Mouse (Mus musculus) intestine, postnatal 0 days (tissue): ENCODE measurements at regions not wholly inside any gene's neighbourhood (a gene's known extent, or its start where the extent isn't known, plus 50 kb on each side); places are given as distances from the start of the nearest gene placed in this dataset.

ENCODE experiments used
- ATAC-seq: fragments of 200-750 bp; cut with Nextera tagmentation; 2 replicates; pipeline ENCODE4 v1.8.0; 2017; ENCODE audit warnings: mild to moderate bottlenecking, moderate TSS enrichment, moderate library complexity
- H3K27ac ChIP-seq: fragments of 300-500 bp; sonication (generic); 2 replicates; pipeline ENCODE4 v1.5.1; 2014; ENCODE audit warnings: mild to moderate bottlenecking, low read depth, low read length, moderate library complexity
- H3K27me3 ChIP-seq: fragments of 300-500 bp; sonication (generic); replicated peaks from 2 replicates; pipeline ENCODE4 v1.6.1; 2014; ENCODE audit warnings: low read length, mixed read lengths; ENCODE audit not compliant: control insufficient read depth, insufficient read depth
- H3K36me3 ChIP-seq: fragments of 300-500 bp; sonication (generic); 2 replicates; pipeline ENCODE4 v1.6.1; 2014; ENCODE audit warnings: mild to moderate bottlenecking, moderate library complexity; ENCODE audit not compliant: control insufficient read depth, insufficient read depth
- H3K4me1 ChIP-seq: fragments of 300-500 bp; sonication (generic); replicated peaks from 2 replicates; pipeline ENCODE4 v1.6.1; 2014; ENCODE audit warnings: antibody characterized with exemption, low read length, mixed read lengths; ENCODE audit not compliant: control insufficient read depth, insufficient read depth
- H3K4me2 ChIP-seq: fragments of 300-500 bp; sonication (generic); replicated peaks from 2 replicates; pipeline ENCODE4 v1.6.1; 2014; ENCODE audit warnings: low read depth, mild to moderate bottlenecking, moderate library complexity
- H3K4me3 ChIP-seq: fragments of 300-500 bp; sonication (generic); 2 replicates; pipeline ENCODE4 v1.5.1; 2014; ENCODE audit warnings: low read depth, low read length
- H3K9ac ChIP-seq: fragments of 300-500 bp; sonication (generic); 2 replicates; pipeline ENCODE4 v1.6.1; 2014; ENCODE audit warnings: mild to moderate bottlenecking, low read depth, low read length
- H3K9me3 ChIP-seq: fragments of 300-500 bp; sonication (generic); 2 replicates; pipeline ENCODE4 v1.6.1; 2016; ENCODE audit warnings: mixed run types; ENCODE audit not compliant: control insufficient read depth
- CTCF ChIP-seq: sonication (generic); IDR thresholded peaks from 2 replicates; pipeline ENCODE4 v1.5.1; 2016; ENCODE audit warnings: low read depth, mild to moderate bottlenecking, control low read depth, antibody characterized with exemption, moderate library complexity
- WGBS: fragments of 180-500 bp; shearing (Covaris S2); extraction: QIAGEN DNeasy Blood & Tissue Kit; methylation state at CpG from one replicate; pipeline ENCODE4 v1.1.7; 2014; 5-methylcytosine and 5-hydroxymethylcytosine counted together

- no peak overlapping the region for H3K27ac ChIP-seq
- no peak for TF ChIP-seq CTCF
Observed at GRCm38 (mm10) chr12:109390978-109391377, 61.6 kb upstream of the Dlk1 start.

DNA sequence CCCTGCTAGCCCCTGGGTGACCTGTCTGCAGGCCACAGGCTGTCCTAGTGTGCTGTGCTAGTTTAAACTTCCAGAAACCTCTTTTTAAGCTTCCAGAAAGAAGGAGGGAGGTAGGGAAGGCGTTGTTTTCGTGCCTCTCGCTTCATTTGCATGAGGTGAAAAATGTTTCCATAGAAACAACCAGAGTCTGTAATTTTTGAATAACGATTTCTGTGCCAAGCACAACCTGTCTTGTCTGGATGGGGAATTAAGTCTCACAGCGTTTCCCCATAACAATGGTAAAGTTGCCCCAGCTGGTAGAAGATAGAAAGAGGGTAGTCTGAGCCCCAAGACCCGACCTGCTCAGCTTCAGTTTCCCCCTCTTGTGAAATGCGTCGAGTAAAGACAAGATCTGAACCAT lies 59.3 kb upstream of the Dlk1 start:
- ATAC-seq: no peak
- no peak overlapping the region for H3K4me3 ChIP-seq
- no peaks in the 10 kb centered on the region for H3K36me3 ChIP-seq
- 62% methylated on average over 8 of the region's 8 CpGs for WGBS
- no peak for TF ChIP-seq CTCF
- H3K9me3 ChIP-seq: no peaks in the 10 kb centered on the region
- H3K9ac ChIP-seq: no peak overlapping the region
- no peak overlapping the region for H3K4me2 ChIP-seq
- no peaks in the 10 kb centered on the region for H3K4me1 ChIP-seq
- no peaks in the 10 kb centered on the region for H3K27me3 ChIP-seq
- H3K27ac ChIP-seq: no peak overlapping the region

More at GRCm38 (mm10) chr12:109390978-109391377, 61.6 kb upstream of the Dlk1 start:
- Histone ChIP-seq H3K4me2 (no peak overlapping the region; the same call in 1 of the 2 replicates), H3K27me3 (no peaks in the 10 kb centered on the region), H3K9me3 (no peaks in the 10 kb centered on the region), H3K4me1 (no peaks in the 10 kb centered on the region), H3K4me3 (no peak overlapping the region), H3K36me3 (no peaks in the 10 kb centered on the region), H3K9ac (no peak overlapping the region)
- ATAC-seq: peak; percentile 63
- WGBS: 47% methylated on average over 8 of the region's 8 CpGs

DNA sequence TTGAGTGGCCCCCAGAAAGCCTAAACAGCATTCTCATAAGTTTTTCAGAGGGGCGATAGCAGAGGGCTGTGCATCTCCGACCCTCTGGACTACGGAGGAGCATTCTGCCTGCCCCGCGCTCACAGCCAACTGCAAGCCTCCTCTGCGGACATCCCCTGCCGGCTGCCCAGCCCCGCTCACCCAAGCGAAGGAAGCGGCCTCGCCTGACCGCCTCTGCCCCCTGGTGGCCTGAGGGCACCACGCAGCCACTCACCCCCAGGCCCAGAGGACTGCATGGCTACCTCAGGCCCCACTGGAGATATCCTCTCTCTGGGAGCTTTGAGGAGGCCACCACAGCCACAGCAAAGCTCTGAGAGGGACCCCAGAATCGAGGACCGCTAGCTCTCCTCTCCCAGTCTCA lies 58.8 kb upstream of the Dlk1 start:
- whole genome bisulfite sequencing: 10% methylated on average over 15 of the region's 15 CpGs
- Histone ChIP-seq H3K4me3 (no peak overlapping the region), H3K9me3 (no peaks in the 10 kb centered on the region), H3K36me3 (no peaks in the 10 kb centered on the region), H3K4me1 (no peaks in the 10 kb centered on the region), H3K4me2 (no peak overlapping the region), H3K27me3 (no peaks in the 10 kb centered on the region), H3K9ac (no peak overlapping the region), H3K27ac (no peak overlapping the region)
- ATAC-seq: 0 out of 2 replicates have a peak, but pooled peaks have one; percentile 35
- peak; percentile 99 for TF ChIP-seq CTCF

GRCm38 (mm10) chr12:109394396-109394795 lies 58.2 kb upstream of the Dlk1 start:
- Histone ChIP-seq H3K4me2 (no peak overlapping the region), H3K27ac (no peak overlapping the region), H3K9me3 (no peaks in the 10 kb centered on the region), H3K4me1 (no peaks in the 10 kb centered on the region), H3K27me3 (no peaks in the 10 kb centered on the region), H3K4me3 (no peak overlapping the region), H3K9ac (no peak overlapping the region), H3K36me3 (no peaks in the 10 kb centered on the region)
- no peak for ATAC-seq
- no peak for TF ChIP-seq CTCF
- WGBS: 86% methylated on average over 11 of the region's 11 CpGs

DNA sequence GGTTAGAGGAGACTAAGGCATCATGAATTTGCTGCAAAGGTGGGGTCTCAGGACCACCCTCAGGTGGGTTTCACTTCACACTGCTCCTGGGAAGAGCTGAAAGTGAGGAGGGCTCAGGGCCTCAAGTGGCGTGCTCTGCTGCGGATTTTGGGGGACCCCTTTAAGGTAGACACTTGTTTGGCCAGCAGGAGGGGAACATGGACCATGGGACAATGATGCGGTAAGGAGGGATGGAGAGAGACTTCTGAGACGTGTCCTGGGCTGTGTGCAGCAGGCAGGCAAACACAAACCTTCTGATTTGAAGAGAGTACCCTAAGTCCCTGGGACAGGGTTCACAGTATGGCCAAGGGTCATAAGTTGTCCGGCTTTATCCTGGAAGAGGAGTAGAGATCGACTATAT lies 56.0 kb upstream of the Dlk1 start:
- H3K9ac ChIP-seq: no peak overlapping the region
- H3K27me3 ChIP-seq: no peaks in the 10 kb centered on the region
- no peaks in the 10 kb centered on the region for H3K36me3 ChIP-seq
- no peak overlapping the region for H3K4me3 ChIP-seq
- WGBS: 83% methylated on average over 6 of the region's 6 CpGs
- no peak overlapping the region for H3K4me2 ChIP-seq
- peak; percentile 38 for TF ChIP-seq CTCF
- H3K9me3 ChIP-seq: no peaks in the 10 kb centered on the region
- 0 out of 2 replicates have a peak, but pooled peaks cover 4% of the 10 kb centered on the region for H3K4me1 ChIP-seq
- no peak overlapping the region for H3K27ac ChIP-seq
- ATAC-seq: no peak

- Histone ChIP-seq H3K27ac (no peak overlapping the region), H3K9ac (no peak overlapping the region), H3K4me2 (no peak overlapping the region), H3K4me3 (no peak overlapping the region), H3K36me3 (no peaks in the 10 kb centered on the region), H3K27me3 (no peaks in the 10 kb centered on the region), H3K9me3 (no peaks in the 10 kb centered on the region), H3K4me1 (0 out of 2 replicates have a peak, but pooled peaks cover 8% of the 10 kb centered on the region)
- no peak for ATAC-seq
- WGBS: 65% methylated on average over 12 of the region's 12 CpGs
- peak; percentile 37 for TF ChIP-seq CTCF
Observed at GRCm38 (mm10) chr12:109397175-109398058, 55.2 kb upstream of the Dlk1 start.
